Mouse (Mus musculus) liver (tissue): ENCODE data around the gene Klf12.
"Not testable (repeated sequence)": the region's sequence is repeated elsewhere in the genome, so short reads cannot be mapped to it uniquely, and the experiment has no call there.

ENCODE experiments used
- DNase-seq: peaks from one replicate; pipeline ENCODE4 v3.0.0-alpha.2; 2020; ENCODE audit warnings: mixed read lengths

The Klf12 gene

DNA sequence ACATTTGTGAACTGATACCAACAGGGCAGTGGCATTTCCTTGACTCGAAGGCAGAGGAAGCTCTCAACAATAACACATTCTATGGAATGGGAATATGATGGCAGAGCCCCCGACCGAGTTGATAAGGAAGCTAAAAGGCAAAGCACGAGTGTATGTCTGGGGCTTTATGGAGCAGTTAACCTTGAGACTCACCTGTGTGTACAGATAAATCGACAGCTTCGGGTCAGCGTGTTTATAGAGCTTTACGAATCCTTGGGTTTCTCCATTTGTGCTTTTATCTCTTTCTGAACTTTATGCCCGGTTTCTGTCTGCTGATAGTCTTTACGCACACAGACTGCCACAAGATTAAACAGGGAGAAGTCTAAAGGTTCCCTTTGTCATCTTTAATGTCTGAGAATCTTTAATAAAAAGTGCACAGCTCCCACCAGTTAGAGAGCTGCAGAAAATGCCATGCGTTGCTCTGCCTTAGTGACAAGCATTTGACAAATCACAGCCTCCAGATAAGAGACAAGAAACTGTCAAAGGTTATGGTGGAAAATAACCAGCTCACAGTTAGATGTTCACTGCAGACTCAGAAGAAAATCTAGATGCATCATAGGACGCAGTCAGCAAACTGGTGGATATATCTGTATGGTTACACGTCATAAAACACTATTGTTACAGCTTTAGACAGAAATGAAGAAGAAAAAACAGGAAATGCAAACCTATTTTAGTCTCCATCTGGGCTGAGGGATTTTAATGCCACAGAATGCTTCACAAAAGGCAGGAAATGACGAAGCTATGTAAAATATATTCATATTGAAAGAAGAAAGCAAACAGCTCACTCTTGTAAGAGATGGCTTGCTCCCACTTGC lies 428.1 kb downstream of the Klf12 start:
- DNase-seq: no peak

DNA sequence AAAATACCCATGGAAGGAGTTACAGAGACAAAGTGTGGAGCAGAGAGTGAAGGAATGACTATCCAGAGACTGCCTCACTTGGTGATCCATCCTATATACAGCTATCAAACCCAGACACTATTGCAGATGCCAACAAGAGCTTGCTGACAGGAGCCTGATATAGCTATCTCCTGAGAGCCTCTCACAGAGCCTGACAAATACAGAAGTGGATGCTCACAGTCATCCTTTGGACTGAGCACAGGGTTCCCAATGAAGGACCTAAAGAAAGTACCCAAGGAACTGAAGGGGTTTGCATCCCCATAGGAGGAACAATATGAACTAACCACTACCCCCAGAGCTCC lies 430.0 kb downstream of the Klf12 start:
- not testable (repeated sequence) for DNase-seq

DNA sequence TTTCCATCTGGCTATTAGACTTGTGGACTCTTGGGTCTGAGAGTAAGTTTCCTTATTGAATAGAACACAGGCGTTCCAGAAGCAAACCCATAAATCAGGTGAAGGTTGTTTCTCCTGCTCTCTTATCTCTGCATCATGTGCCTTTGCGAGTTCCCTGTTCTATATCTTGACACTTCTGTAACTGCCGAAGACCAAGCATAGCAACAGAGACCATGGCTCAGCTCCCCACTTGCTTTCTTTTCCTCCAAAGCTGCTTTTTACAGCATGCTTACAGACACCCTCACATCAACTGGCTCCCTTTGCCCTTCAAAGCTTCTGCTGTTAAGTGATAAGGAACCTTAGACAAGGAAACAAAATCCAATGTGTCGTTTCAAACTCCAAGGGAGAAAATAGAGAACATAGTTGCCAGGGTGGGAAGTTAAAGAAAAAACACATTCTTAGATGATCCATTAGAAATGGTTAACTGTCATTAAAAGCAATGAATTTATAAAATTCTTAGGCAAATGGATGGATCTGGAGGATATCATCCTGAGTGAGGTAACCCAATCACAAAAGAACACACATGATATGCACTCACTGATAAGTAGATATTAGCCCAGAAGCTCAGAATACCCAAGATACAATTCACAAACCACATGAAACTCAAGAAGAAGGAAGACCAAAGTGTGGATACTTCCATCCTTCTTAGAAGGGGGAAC lies 430.6 kb downstream of the Klf12 start:
- peak; percentile 7 for DNase-seq

DNA sequence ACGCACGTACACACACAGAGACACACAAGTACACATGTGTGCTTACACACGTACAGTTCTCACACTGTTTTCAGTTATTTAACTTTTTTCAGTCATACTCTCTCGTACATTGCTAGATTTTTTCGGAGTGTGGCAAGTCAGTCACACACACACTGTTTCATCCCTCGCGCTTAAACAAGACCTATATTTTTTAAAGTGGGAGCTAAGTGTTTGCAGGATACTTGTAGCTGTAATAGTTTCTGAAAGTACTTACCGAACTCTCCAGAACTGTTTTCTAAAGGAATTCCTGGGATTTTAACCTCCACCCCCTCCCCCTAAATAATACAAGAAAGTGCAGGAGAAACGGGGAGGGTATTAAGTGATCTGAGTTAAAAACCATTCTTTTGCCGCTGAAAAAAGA lies 434.1 kb downstream of the Klf12 start:
- no peak for DNase-seq

DNA sequence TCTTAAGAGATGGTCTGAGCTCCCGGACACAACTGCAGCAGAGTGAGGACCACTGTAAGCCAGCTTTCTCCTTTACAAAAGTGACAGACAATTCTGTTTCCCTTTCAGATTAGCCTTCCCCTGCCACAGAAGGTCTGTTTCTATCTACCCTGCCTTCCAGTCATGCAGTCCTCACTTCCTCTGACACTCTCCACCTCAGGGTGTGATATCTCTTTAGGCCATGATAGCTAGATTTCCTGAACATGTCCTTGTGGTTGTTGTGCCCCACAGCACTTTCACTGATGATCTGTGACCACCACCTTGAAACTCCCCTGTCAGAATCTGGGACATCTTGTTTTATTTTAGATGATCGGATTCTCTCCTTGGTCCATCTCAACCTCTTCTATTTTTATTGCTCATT lies 437.0 kb downstream of the Klf12 start:
- DNase-seq: no peak

DNA sequence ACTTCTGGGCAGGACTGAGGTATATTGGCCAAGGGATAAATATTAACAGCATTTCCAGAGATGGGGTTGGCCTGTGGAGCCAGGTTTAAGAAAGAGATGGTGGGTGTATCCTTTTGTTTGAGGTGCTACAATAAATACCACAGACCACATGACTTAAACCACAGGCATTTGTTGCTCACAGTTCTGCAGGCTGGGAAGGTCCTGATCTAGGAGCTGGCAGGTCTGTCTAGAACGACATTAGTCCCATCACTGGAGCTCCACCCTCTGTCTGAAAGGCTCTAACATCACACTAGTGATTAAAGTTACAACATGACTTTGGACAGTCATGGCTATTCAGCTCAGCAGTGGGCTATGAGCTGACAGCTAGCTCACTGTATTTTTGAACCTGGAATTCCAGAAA lies 457.8 kb downstream of the Klf12 start:
- no peak for DNase-seq
